Mouse (Mus musculus) thymus, adult 2 months (tissue): ENCODE data around the gene Abhd17c. TPM values are rescaled to one million over a fixed set of nuclear protein-coding genes. Genes with fewer than 3 reads are reported as not detected.

Experiments
- DNase-seq: peaks from one replicate; pipeline ENCODE4 v3.0.0; 2021
- H3K27ac ChIP-seq: fragments of 200-500 bp; 2 replicates; pipeline ENCODE4 v1.5.1; 2012; ENCODE audit warnings: low read length, control low read depth; ENCODE audit not compliant: control insufficient read depth, insufficient read depth
- H3K27me3 ChIP-seq: fragments of 200-500 bp; 2 replicates; pipeline ENCODE4 v1.6.1; 2012; ENCODE audit warnings: mild to moderate bottlenecking, low read length, moderate library complexity, mixed read lengths; ENCODE audit not compliant: control insufficient read depth, insufficient read depth
- H3K36me3 ChIP-seq: fragments of 200-500 bp; 2 replicates; pipeline ENCODE4 v1.6.1; 2012; ENCODE audit warnings: mild to moderate bottlenecking, low read length, moderate library complexity; ENCODE audit not compliant: control insufficient read depth, insufficient read depth
- H3K4me1 ChIP-seq: fragments of 200-500 bp; replicated peaks from 2 replicates; pipeline ENCODE4 v1.6.1; 2012; ENCODE audit warnings: low read length; ENCODE audit not compliant: control insufficient read depth, insufficient read depth
- H3K4me3 ChIP-seq: fragments of 200-500 bp; 2 replicates; pipeline ENCODE4 v1.5.1; 2012; ENCODE audit warnings: mild to moderate bottlenecking, low read length, control low read depth, moderate library complexity; ENCODE audit not compliant: control insufficient read depth, insufficient read depth
- CTCF ChIP-seq: fragments of 200-500 bp; IDR thresholded peaks from 2 replicates; pipeline ENCODE4 v1.5.1; 2012; ENCODE audit warnings: mild to moderate bottlenecking, control low read depth, low read length, moderate library complexity, borderline replicate concordance; ENCODE audit not compliant: control insufficient read depth, poor library complexity, insufficient read depth; ENCODE audit errors: extremely low read depth
- POLR2A ChIP-seq: fragments of 200-500 bp; IDR thresholded peaks from 2 replicates; pipeline ENCODE4 v1.6.1; 2012; ENCODE audit warnings: mild to moderate bottlenecking, low read length, control low read depth, moderate library complexity; ENCODE audit not compliant: control insufficient read depth, poor library complexity, insufficient read depth; ENCODE audit errors: extremely low read depth
- WGBS: fragments of 180-500 bp; shearing (Covaris S2); methylation state at CpG from one replicate; pipeline ENCODE4 v1.1.7; 2018; 5-methylcytosine and 5-hydroxymethylcytosine counted together
- polyA plus RNA-seq: library from polyadenylated mRNA; depleted of rRNA; stranded (reverse); fragments of >200 nt; gene quantifications from 2 replicates; pipeline ENCODE4 v1.2.3, GENCODE M21; 2012

Abhd17c gene
- polyA plus RNA-seq, 1 experiment, result 78.7 TPM

DNA sequence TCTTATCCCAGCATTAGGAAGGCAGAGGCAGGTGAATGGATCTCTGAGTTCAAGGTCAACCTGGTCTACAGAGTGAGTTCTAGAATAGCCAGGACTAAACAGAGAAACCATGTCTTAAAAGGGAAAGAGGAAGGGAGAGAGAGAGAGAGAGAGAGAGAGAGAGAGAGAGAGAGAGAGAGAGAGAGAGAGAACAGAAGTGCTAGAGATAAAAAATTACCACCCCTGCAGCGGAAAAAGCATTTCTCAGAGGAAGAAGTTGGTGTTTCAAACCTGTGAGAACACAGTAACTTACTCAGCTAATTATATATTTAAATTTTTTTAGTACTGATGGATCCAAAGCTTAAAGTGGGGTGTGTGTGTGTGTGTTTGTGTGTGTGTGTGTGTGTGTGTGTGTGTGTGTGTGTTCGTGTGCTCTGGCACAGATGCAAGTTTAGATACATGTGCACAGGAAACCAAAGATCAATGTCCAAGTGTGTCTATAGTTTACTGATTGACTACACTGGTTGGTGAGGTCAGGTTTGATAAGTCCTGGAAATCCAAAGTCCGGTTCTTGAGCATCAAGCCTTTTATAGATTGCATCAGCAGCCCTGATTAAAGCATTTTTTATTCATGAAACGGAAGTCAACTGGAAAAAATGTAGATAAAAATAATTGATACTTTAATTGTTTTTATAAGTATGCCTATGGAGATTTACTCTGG is 15.2 kb upstream of the Abhd17c start:
- Histone ChIP-seq H3K27ac (no peak overlapping the region), H3K36me3 (no peaks in the 10 kb centered on the region), H3K27me3 (no peaks in the 10 kb centered on the region), H3K4me1 (peaks cover 40% of the 10 kb centered on the region), H3K4me3 (no peak overlapping the region)
- no peak for DNase-seq
- TF ChIP-seq CTCF (no peak), POLR2A (no peak)
- WGBS, result 62% methylated on average over 4 of the region's 4 CpGs

DNA sequence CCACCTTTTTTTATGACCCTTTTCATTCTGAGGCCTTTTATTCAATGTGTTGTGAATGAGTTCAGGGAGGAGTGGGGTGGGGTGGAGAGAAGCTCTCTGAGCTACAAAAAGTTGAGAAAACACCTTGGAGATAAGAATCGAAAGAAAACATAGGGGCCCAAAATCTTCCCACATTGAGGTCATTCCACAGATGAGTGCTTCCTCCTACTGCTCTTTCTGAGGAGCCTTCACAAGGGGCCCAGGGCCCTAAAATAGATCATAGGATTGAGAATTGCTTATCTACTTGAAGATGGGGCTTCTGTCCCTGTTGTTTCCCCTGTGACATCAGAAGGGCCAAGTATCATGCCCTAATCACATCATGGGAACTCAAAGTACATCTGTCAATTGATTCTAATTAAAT is 14.3 kb upstream of the Abhd17c start:
- 12% methylated on average over 1 of the region's 1 CpGs for WGBS
- peaks cover 36% of the 10 kb centered on the region for H3K4me1 ChIP-seq
- no peak overlapping the region for H3K4me3 ChIP-seq
- H3K27me3 ChIP-seq, result no peaks in the 10 kb centered on the region
- no peak for DNase-seq
- H3K27ac ChIP-seq, result no peak overlapping the region
- TF ChIP-seq POLR2A (no peak), CTCF (no peak)
- H3K36me3 ChIP-seq, result no peaks in the 10 kb centered on the region

DNA sequence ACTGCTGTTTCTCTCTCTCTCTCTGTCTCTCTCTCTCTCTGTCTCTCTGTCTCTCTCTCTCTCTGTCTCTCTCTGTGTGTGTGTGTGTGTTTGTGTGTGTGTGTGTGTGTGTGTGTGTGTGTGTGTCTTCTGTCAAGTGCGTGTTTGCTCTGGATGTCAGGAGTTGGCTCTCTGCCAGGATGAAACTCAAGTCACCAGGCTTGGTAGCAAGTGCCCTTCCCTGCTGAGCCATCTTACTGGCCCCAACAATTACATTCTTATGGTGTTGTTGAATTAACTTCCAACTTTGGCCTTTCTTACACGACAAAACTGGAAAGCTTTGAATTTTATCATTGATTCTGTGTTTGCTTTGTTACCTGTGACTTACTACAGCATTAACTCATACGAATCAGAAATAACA is 13.6 kb upstream of the Abhd17c start:
- DNase-seq, result peak; percentile 13
- H3K36me3 ChIP-seq, result no peaks in the 10 kb centered on the region
- no peak for TF ChIP-seq CTCF
- no peak for TF ChIP-seq POLR2A
- H3K27ac ChIP-seq, result peak overlapping the region; percentile 31
- H3K27me3 ChIP-seq, result no peaks in the 10 kb centered on the region
- H3K4me1 ChIP-seq, result peaks cover 33% of the 10 kb centered on the region
- no peak overlapping the region for H3K4me3 ChIP-seq
- 57% methylated on average over 3 of the region's 3 CpGs for WGBS

DNA sequence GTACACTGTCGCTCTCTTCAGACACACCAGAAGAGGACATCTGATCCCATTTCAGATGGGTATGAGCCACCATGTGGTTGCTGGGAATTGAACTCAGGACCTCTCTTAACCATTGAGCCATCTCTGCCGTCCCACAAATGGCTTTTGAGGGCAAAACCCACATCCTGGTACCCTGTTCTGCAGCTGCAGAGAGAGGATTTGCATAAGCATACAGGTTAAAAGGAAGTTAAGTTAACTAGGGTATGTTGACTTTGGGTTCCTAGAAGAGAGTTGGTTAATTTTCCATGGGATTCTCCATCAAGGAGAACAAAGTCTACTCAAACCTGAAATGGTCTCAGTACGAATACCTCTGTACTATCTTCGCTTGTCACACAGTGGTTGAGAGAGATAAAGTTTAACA is 13.2 kb upstream of the Abhd17c start:
- Histone ChIP-seq H3K27ac (peak overlapping the region; percentile 31; the same call in 1 of the 2 replicates), H3K36me3 (no peaks in the 10 kb centered on the region), H3K4me3 (no peak overlapping the region), H3K4me1 (peaks cover 31% of the 10 kb centered on the region), H3K27me3 (no peaks in the 10 kb centered on the region)
- 14% methylated on average over 4 of the region's 4 CpGs for WGBS
- peak; percentile 78 for DNase-seq
- TF ChIP-seq CTCF (no peak), POLR2A (no peak)

DNA sequence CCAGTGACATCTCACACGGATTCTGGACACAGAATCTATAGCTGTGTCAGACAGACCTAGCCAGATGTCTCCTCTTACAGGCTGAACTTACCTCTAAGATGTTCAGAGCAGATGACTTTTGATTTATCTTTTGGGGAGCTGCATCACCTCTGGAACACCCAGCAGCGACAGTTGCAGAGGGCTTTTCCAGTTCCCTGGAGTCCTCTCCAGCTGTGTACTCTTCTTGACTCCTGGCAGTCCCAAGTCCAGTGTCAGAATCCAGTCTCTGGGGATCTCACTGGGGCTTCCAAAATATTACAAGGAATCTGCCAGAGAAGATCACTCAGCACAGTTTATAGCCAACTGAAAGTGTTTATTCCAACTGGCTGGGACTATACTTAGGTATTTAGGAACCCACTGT is 12.7 kb upstream of the Abhd17c start:
- WGBS, result 56% methylated on average over 2 of the region's 2 CpGs
- H3K4me3 ChIP-seq, result no peak overlapping the region
- peak; percentile 9 for DNase-seq

GRCm38 (mm10) chr7:84163585-84163984 is 11.9 kb upstream of the Abhd17c start:
- TF ChIP-seq CTCF (no peak), POLR2A (no peak)
- Histone ChIP-seq H3K27ac (no peak overlapping the region), H3K27me3 (no peaks in the 10 kb centered on the region), H3K4me3 (no peak overlapping the region), H3K36me3 (no peaks in the 10 kb centered on the region), H3K4me1 (peaks cover 29% of the 10 kb centered on the region)
- 15% methylated on average over 4 of the region's 4 CpGs for WGBS
- no peak for DNase-seq

More for the DNA sequence above, 12.7 kb upstream of the Abhd17c start:
- H3K27me3 ChIP-seq, result no peaks in the 10 kb centered on the region
- no peaks in the 10 kb centered on the region for H3K36me3 ChIP-seq
- no peak for TF ChIP-seq POLR2A
- no peak for TF ChIP-seq CTCF
- peaks cover 30% of the 10 kb centered on the region for H3K4me1 ChIP-seq
- H3K27ac ChIP-seq, result peak overlapping the region; percentile 67; the same call in 1 of the 2 replicates

- H3K4me1 ChIP-seq, result peaks cover 11% of the 10 kb centered on the region
- TF ChIP-seq POLR2A (no peak), CTCF (no peak)
- no peaks in the 10 kb centered on the region for H3K36me3 ChIP-seq
- no peaks in the 10 kb centered on the region for H3K27me3 ChIP-seq
- H3K27ac ChIP-seq, result no peak overlapping the region
- WGBS, result 95% methylated on average over 2 of the region's 2 CpGs
- no peak for DNase-seq
- no peak overlapping the region for H3K4me3 ChIP-seq
Measured at GRCm38 (mm10) chr7:84159414-84159813, 7.7 kb upstream of the Abhd17c start.
